Mouse (Mus musculus) thymus, postnatal 4 days (tissue): ENCODE results near the gene Taf9.

Experiments used
- DNase-seq: peaks from one replicate; pipeline ENCODE4 v3.0.0; 2021

The Taf9 gene

DNA sequence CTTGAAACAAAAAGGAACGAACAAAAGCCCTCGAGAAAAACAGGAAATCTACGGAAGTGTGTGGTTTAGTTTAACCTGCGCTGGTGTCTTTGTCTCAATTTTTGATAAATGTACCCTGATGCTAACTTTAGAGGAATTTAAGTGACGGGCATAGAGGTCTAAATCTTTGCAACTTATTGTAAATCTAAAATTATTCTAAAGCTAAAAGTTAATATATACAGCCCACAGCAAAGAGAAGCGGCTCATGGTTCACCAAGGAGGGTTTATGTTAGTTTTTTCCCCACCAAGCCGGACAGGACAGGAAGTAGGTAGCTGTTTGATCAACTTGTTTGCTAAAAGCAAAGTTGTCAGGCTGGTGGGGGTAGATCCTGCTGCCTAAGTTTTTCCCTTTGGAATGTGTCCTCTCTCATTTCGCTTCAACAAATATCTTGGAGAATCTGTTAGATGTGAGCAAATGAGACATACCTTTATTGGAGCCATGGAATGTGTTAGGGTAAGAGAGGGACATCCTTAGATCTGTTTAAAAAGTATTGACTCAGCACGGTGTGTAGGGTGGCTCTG is 18.9 kb downstream of the Taf9 start:
- DNase-seq: no peak

DNA sequence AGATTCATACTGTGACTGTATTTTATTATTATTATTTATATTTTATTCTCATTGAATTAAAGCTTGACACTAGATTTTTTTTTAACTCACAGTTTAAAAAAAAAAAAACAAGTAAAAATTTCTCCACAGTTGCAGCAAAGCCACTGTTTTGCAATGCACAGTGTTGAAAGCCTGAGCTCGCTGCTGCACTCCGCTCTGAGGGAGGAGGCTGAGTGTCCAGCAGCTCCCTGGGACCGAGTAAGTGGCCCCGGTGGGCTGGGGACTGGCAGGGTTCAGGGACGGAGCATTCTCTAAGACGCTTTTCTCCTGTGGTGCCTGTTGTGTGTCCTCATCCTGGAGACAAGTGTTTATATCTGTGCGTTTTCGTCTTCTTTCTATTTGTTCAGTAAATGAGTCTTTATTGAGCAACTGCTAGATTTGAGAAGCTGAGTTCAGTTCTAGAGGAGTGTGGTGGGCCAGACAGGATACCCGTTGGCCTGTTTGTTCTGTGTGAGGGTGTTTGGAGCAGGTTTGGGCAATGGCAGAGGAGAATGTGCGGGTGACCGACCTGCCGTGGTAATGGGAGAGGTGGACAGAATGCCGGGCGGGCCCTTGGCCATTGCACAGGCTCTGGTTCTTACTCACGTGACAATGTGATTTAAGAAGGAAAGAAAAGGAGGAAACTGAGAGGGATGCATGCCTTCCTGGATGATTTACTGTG is 24.7 kb downstream of the Taf9 start:
- DNase-seq: no peak

DNA sequence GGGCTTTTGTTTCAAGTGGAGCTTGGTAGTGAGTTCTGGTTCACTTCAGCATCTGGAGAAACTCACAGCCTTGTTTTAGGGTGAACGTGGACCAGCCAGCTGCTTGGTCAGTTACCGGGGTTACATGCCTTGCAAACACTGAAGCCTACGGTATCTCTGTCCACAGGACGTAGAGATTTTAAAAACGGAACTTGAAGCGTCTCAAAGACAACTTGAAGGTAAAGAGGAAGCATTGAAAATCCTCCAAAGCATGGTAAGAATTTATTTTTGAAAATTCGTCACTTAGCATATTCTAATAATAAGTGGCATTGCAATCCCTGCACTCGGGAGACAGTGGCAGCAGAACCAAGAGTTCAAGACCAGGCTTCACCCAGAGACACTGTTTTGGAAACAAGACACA is 30.2 kb downstream of the Taf9 start:
- DNase-seq: no peak

DNA sequence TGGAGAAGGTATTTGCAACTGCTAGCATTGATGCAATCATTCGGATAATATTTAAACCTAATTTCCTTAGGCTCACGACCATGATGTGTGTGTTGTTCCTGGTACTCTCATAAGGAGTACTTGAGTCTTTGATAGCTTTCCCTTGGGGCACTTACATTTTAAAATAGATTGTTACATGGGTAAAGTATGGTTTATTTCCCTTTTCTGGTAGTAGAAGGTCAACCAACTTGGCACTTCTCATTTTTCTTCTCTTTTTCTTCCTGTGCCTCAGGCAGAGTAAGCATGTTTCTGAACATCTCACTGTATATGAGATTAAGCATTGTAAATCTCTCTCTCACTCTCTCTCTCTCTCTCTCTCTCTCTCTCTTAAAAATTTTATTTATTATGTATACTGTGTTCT is 31.5 kb downstream of the Taf9 start:
- DNase-seq: no peak

DNA sequence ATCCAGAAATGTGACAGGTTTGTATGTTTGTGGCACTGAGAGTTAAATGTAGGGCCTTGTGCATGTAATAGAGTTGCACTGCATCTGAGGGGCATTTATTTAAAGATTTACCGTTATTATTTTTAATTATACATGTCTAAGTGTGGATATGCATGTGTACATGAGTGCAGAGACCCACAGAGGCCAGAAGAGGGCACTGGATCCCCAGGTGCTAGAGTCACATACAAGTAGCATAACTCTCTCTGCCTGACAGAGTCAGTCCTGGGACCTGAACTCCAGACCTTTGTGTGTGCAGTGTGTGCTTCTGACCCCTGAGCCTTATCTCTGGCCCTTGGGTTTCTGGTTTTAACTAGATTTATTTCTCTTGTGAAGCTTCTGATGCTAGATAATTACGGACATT is 33.0 kb downstream of the Taf9 start:
- no peak for DNase-seq

DNA sequence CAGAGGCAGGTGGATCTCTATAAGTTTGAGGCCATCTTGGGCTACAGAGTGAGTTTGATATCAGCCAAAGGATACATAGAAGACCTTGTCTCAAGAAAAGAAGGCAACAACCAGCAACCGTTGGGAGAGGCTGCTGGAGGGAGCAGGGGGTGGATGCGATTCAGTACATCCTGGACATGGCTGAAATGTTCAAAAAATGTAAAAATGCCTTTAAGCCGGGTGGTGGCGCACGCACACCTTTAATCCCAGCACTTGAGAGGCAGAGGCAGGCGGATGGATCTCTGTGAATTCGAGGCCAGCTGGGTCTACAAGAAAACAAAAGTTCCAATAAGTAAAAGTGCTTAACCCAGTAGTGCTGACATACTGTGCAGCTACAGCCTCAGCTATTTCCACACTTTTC is 36.1 kb downstream of the Taf9 start:
- DNase-seq: no peak

DNA sequence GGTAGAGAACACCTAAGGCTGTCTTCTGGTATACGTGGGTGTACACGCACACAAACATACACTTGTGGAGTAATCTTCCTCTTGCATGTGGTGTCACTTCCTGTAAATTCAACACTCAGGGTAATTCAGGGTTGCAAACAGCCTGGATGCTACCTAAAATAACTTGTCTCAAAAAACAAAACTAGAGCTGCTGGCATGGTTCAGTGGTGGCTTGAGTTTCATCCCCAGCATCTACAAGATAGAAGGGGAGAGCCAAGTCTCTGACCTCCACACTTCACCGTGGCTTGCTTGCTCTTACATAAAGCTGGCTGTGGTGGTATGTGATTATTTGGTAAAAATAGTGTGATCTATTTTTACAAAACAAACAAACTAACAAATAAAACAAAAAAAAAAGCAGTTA is 46.2 kb downstream of the Taf9 start:
- no peak for DNase-seq

DNA sequence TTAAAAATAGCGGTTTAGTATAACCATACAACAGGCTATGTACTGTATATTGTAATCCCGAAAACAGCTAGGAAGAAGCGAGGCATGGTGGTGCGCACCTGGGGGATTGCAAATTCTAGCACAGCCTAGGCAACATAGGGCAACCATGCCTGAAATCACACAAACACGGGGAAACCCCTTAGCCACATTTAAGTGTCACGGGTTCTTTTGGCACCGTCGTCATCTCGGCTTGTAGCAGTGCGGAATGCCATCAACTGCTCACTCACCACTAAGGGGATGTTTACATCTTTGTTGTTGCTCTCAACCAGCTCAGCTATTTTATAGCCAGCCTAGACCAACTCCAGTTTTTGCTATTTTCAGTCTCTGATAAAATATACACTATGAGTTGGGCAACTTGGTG is 47.5 kb downstream of the Taf9 start:
- no peak for DNase-seq

DNA sequence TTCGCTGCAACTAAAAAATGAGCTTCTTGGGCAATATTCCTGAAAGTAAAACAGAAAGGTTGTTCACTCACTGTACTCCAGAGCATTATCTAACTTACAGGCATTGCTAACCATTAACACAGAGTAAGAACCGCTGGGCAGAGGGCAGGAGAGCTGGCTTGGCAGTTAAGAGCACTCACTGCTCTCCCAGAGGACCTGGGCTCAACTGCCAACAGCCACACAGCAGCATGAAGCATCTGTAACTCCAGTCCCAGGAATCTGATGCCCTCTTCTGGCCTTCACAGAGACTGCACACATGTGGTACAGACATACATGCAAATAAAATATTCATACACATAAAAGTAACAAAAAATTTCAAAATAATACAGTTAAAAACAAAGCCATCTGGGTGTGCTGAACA is 52.1 kb downstream of the Taf9 start:
- no peak for DNase-seq
